Mouse (Mus musculus): Measurements from ENCODE around the gene Ccdc159.

GRCm38 (mm10) chr9:21976626-21977175, 49.4 kb downstream of the Ccdc159 start:
- TF ChIP-seq MAFK (IDR thresholded peaks at IDR 0.05; ENCODE audit: insufficient read depth, low read depth, low read length) = no peak
- no peak for TF ChIP-seq HCFC1 (IDR thresholded peaks at IDR 0.05; ENCODE audit: borderline replicate concordance, insufficient read depth, low read length)
- TF ChIP-seq ZNF384 (IDR thresholded peaks at IDR 0.05; ENCODE audit: low read depth, low read length) = no peak
- no peak for TF ChIP-seq CHD2 (IDR thresholded peaks at IDR 0.05; ENCODE audit: low read depth, low read length)
- TF ChIP-seq ZC3H11A (IDR thresholded peaks at IDR 0.05; ENCODE audit: borderline replicate concordance, low read depth, low read length) = no peak
